ENCODE assay signal across 21 mouse cellular contexts in the genomic region with DNA sequence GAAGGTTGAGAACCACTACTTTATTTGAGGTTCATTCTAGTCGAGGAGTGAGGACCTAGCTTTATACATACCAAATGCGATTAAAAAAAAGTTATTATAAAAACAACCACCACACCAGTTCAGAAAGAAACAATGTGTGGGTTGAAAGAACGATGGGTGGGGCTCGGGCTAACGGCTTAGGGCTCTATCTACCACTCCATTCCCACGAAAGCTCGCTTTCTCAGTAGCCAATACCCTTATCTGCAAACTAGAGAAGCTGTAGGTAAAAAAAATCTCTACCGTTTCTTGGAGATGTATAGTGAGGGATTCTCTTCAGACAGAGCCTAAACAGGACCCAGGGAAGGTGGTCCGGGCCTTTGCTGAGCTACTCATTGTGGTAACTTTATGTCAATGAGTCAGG.
A peak's percentile ranks its signal among the peaks of the same experiment; 100 is the strongest.
DNase-seq lines count a peak whose midpoint lies in the region; ATAC-seq and TF ChIP-seq lines count a peak whose summit lies in the region.
"Had no signal": no experiment of that assay in that cellular context is flagged by ENCODE, and none has a peak within 500 bp of the region (broad histone marks: within the 10 kb centered on the region; RNA-seq: fewer than 3 reads in every experiment).

No protein-coding gene starts in this region.

- DNase-seq in c-Kit-positive CD71-negative TER-119-negative erythroid progenitor cells, embryonic 14.5 days (ENCODE audit: low read depth) = peak; percentile 17
- DNase-seq in liver, embryonic 11.5 days (ENCODE audit: low spot score) = no peak
- no peak for DNase-seq in layer of hippocampus, adult 9-11 months
- DNase-seq in hindbrain, postnatal 0 days (ENCODE audit: low spot score) = no peak
- DNase-seq in heart, adult 2 months = no peak
- DNase-seq: adrenal gland, postnatal 10 days; cerebellum, adult 2 months; cerebellum, postnatal 10 days; embryo, embryonic 11 days; gastrocnemius, adult 2 months; gastrocnemius, postnatal 25 days; heart, postnatal 10 days; heart, postnatal 4 days had no signal

- peak; percentile 84 for ATAC-seq in liver, embryonic 11.5 days (replicated peaks; ENCODE audit: low FRiP score)
- ATAC-seq in liver, embryonic 15.5 days (ENCODE audit: insufficient read depth) = peak; percentile 47
- peak; percentile 94 for ATAC-seq in megakaryocyte-erythroid progenitor cell, adult 5-6 weeks (replicated peaks; ENCODE audit: low FRiP score, low TSS enrichment, poor library complexity, severe bottlenecking)
- ATAC-seq in hindbrain, postnatal 0 days = no peak
- ATAC-seq: forebrain, embryonic 14.5 days had no signal

- intact Hi-C loops in heart, adult 2 months (cut with DNase I) = no loop called here

- H3K4me3 ChIP-seq in liver, embryonic 11.5 days (ENCODE audit: low read depth, low read length) = no peak overlapping the region
- no peak overlapping the region for H3K4me3 ChIP-seq in liver, embryonic 15.5 days (replicated peaks)
- H3K4me3 ChIP-seq in hindbrain, postnatal 0 days (ENCODE audit: low read length) = no peak overlapping the region
- no peak overlapping the region for H3K4me3 ChIP-seq in heart, adult 2 months
- H3K4me3 ChIP-seq: embryonic facial prominence, embryonic 15.5 days; erythroblast, embryonic 14.5 days; forebrain, embryonic 10.5 days; gastrocnemius, adult 2 months; heart, embryonic 10.5 days; hindbrain, embryonic 13.5 days had no signal

- no peak for TF ChIP-seq POLR2A in heart, adult 2 months (IDR thresholded peaks at IDR 0.05; ENCODE audit: insufficient read depth, low read depth, low read length)

- no peak for TF ChIP-seq CTCF in hindbrain, postnatal 0 days (IDR thresholded peaks at IDR 0.05; ENCODE audit: low read depth)
- TF ChIP-seq CTCF in heart, adult 2 months (IDR thresholded peaks at IDR 0.05) = no peak

- TF ChIP-seq EP300 in heart, adult 2 months (IDR thresholded peaks at IDR 0.05; ENCODE audit: insufficient read depth, low read depth, low read length) = no peak

- WGBS in liver, embryonic 11.5 days = 56% methylated on average over 9 of the region's 9 CpGs
- WGBS in liver, embryonic 15.5 days (ENCODE audit: insufficient replicate concordance) = 24% methylated on average over 9 of the region's 9 CpGs
- WGBS in hindbrain, postnatal 0 days = 94% methylated on average over 9 of the region's 9 CpGs
- 83% methylated on average over 9 of the region's 9 CpGs for WGBS in heart, adult 2 months

- no peaks in the 10 kb centered on the region for H3K9me3 ChIP-seq in liver, embryonic 11.5 days (ENCODE audit: control insufficient read depth, low read length)
- H3K9me3 ChIP-seq in liver, embryonic 15.5 days (replicated peaks) = no peaks in the 10 kb centered on the region
- no peaks in the 10 kb centered on the region for H3K9me3 ChIP-seq in hindbrain, postnatal 0 days (ENCODE audit: low read length)
- H3K9me3 ChIP-seq: embryonic facial prominence, embryonic 15.5 days; forebrain, embryonic 10.5 days; heart, embryonic 10.5 days; hindbrain, embryonic 13.5 days had no signal

- no peak overlapping the region for H3K9ac ChIP-seq in liver, embryonic 11.5 days (ENCODE audit: low read depth, low read length)
- no peak overlapping the region for H3K9ac ChIP-seq in liver, embryonic 15.5 days
- H3K9ac ChIP-seq in hindbrain, postnatal 0 days (replicated peaks; ENCODE audit: low read length) = no peak overlapping the region
- no peak overlapping the region for H3K9ac ChIP-seq in heart, adult 2 months (ENCODE audit: low read depth, low read length)
- H3K9ac ChIP-seq: embryonic facial prominence, embryonic 15.5 days; hindbrain, embryonic 13.5 days had no signal

- no peak overlapping the region for H3K27ac ChIP-seq in liver, embryonic 11.5 days (ENCODE audit: low read depth, low read length)
- H3K27ac ChIP-seq in liver, embryonic 15.5 days (replicated peaks) = no peak overlapping the region
- H3K27ac ChIP-seq in hindbrain, postnatal 0 days = no peak overlapping the region
- H3K27ac ChIP-seq in heart, adult 2 months = no peak overlapping the region
- H3K27ac ChIP-seq: forebrain, embryonic 10.5 days; gastrocnemius, adult 2 months; heart, embryonic 10.5 days; hindbrain, embryonic 13.5 days had no signal

- H3K27me3 ChIP-seq in liver, embryonic 11.5 days (replicated peaks; ENCODE audit: control insufficient read depth, insufficient read depth, low read length) = no peaks in the 10 kb centered on the region
- no peaks in the 10 kb centered on the region for H3K27me3 ChIP-seq in liver, embryonic 15.5 days
- H3K27me3 ChIP-seq in hindbrain, postnatal 0 days (ENCODE audit: insufficient read depth, low read length) = no peaks in the 10 kb centered on the region
- no peaks in the 10 kb centered on the region for H3K27me3 ChIP-seq in heart, adult 2 months (ENCODE audit: control insufficient read depth, insufficient read depth, low read length)
- H3K27me3 ChIP-seq: embryonic facial prominence, embryonic 15.5 days; hindbrain, embryonic 13.5 days had no signal

- 0 out of 2 replicates have a peak, but pooled peaks cover 11% of the 10 kb centered on the region for H3K4me1 ChIP-seq in liver, embryonic 11.5 days (replicated peaks; ENCODE audit: control insufficient read depth, insufficient read depth, low read length)
- H3K4me1 ChIP-seq in liver, embryonic 15.5 days (replicated peaks) = peaks cover 15% of the 10 kb centered on the region
- H3K4me1 ChIP-seq in hindbrain, postnatal 0 days (ENCODE audit: insufficient read depth, low read length) = no peaks in the 10 kb centered on the region
- no peaks in the 10 kb centered on the region for H3K4me1 ChIP-seq in heart, adult 2 months (ENCODE audit: control insufficient read depth, insufficient read depth, low read length)
- H3K4me1 ChIP-seq: forebrain, embryonic 10.5 days; heart, embryonic 10.5 days had no signal

- H3K79me2 ChIP-seq in heart, adult 2 months (replicated peaks; ENCODE audit: control insufficient read depth, insufficient read depth, low read length) = no peaks in the 10 kb centered on the region

- H3K36me3 ChIP-seq in liver, embryonic 11.5 days (ENCODE audit: control insufficient read depth, insufficient read depth, low read length) = peaks cover 4% of the 10 kb centered on the region; the same call in 1 of the 2 replicates
- 0 out of 2 replicates have a peak, but pooled peaks cover 5% of the 10 kb centered on the region for H3K36me3 ChIP-seq in liver, embryonic 15.5 days (replicated peaks)
- H3K36me3 ChIP-seq in hindbrain, postnatal 0 days (ENCODE audit: insufficient read depth, low read length) = no peaks in the 10 kb centered on the region
- peaks cover 3% of the 10 kb centered on the region for H3K36me3 ChIP-seq in heart, adult 2 months (ENCODE audit: control insufficient read depth, insufficient read depth, low read length)

- H3K4me2 ChIP-seq in liver, embryonic 11.5 days = peak overlapping the region; percentile 27
- H3K4me2 ChIP-seq in liver, embryonic 15.5 days = no peak overlapping the region
- no peak overlapping the region for H3K4me2 ChIP-seq in hindbrain, postnatal 0 days (ENCODE audit: low read depth, low read length)
- H3K4me2 ChIP-seq: embryonic facial prominence, embryonic 15.5 days; hindbrain, embryonic 13.5 days had no signal
